Mouse (Mus musculus) left cerebral cortex, adult 18-20 months (tissue): ENCODE measurements around the gene Abraxas2. TPM values are rescaled to one million over a fixed set of nuclear protein-coding genes. Genes with fewer than 3 reads are reported as not detected.

Source experiments
- DNase-seq, 2 experiments: peaks; one replicate each; pipeline ENCODE4 v3.0.0; 2021 to 2022; ENCODE audit warnings: low spot score in 2 of 2, mixed read lengths in 1 of 2
- long read RNA-seq, 2 experiments: library from polyadenylated mRNA; stranded (forward); transcript quantifications; one replicate each; pipeline ENCODE4 v2.0.0; 2021
- total RNA-seq, 2 experiments: library from RNA; stranded (reverse); gene quantifications; 2 replicates each; pipeline ENCODE4 v1.2.3; 2021

Gene Abraxas2
- 10 to 100 TPM; 29.9 to 30.1 TPM for total RNA-seq
- long read RNA-seq, experiment 1, transcript Abraxas2-208 (1 exons, 1,778 nt): minor isoform, 8 of 57 reads
- long read RNA-seq, experiment 1, transcript Abraxas2-201 (9 exons, 2,892 nt): major isoform, 41 of 57 reads
- long read RNA-seq, experiment 1, partial matches to known transcripts: 4 of 57 reads
- long read RNA-seq, experiment 1, other reads (novel, unspliced or antisense): 3 of 57 reads
- long read RNA-seq, experiment 2, transcript Abraxas2-201 (9 exons, 2,892 nt): major isoform, 30 of 40 reads
- long read RNA-seq, experiment 2, partial matches to known transcripts: 2 of 40 reads
- long read RNA-seq, experiment 2, other reads (novel, unspliced or antisense): 3 of 40 reads

DNA sequence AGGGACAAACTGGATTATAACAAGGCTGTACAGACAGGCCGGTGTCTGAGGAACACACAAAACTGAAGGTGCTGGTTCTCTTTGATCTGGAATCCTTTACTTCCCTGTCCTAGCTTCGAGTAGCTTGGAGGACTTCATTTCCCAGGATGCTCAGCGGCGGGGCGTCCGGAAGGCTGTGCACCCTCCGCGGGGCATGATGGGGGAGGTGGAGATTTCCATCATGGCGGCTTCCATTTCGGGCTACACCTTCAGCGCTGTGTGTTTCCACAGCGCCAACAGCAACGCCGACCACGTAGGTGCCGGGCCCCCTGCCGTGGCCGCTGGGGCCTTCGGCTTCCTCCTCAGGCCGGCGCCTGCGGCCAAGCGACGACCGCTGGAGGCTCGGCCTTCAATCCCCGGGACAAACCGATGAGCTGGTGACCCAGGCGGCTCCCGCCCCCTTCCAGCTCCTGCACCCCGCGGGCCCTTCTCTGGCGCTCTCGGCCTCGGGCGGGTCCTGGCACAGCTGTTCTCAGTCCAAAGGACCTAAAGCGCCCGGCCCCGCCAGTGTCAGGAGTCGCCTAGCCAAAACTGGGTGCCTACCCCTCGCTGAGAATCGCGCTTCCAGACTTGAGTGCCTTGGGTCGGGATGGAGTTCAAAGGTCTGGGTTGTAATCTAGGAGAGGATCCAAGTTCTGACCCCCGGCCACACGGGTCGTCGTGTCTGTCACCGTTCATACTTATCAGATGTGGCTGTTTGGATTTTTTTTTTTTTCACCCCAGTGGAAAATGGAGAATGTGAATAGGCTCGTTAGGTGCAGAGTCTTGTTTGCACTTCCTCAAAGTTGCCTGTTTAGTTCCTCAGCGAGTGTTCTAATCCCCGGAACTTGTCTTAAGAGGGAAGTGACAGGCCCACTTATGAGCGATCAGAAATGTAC, at the start of gene Abraxas2:
Abraxas2 (plus strand) TSS at position 184 of the 917 bp plus-strand sequence.
- DNase-seq: peak; percentile 95

DNA sequence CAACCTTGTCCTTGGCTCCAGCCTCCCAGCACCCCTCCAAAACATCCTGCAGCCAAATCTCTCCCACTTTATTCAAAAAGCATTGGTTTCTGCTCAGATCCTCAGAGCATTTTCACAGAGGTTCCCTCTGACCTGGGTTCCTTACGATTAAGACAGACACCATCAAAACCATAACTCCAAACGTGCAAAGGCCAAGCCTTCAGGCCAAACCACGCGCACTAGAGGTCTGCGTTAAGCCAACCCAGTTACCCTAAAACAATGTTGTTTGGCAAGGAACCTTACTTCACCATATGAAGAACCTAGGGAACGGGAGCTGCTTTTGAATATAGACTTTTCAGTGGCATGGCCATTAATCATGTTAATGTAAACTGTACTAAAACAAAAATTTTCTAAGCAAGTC, 49.3 kb upstream of the Abraxas2 start:
- DNase-seq: no peak

DNA sequence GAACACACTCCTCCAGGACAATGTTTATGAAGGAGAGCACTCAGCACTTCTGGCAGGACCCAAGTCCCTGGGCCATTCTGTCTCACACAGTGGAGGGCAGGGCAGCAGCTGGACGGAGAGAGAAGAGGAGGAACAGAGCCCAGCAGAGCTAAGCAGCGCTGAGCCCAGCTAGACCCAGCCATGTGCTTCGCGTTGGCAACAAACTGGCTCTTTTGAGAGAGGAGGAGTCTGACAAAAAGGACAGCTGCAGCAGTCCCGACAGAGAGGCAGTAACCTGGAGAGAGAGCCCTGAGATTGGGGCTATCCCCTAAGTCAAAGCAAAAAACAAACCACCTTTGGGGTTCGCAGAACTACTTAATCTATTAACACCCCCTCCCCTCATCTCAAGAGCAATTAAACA, 48.7 kb upstream of the Abraxas2 start:
- DNase-seq: peak; percentile 61 to 72

DNA sequence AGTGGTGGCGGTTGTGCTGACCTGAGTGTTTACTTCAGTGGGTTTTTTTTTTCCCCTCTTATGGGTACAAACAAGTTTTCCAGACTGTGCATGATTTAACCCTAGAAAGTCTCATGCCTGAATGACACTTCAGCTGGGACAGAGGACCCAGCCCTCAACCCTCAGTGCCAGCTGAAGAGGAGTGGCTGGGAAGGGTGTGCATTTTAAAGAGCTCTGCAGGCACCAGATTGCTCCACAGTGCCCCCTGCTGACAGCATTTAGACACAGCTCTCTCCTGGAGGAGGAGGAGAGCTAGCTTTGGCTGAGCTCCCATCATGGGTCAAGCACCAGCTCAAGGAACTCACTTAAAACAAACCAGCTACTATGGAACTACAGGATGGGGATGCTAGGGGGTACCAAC, 48.1 kb upstream of the Abraxas2 start:
- DNase-seq: peak; percentile 93 to 98

DNA sequence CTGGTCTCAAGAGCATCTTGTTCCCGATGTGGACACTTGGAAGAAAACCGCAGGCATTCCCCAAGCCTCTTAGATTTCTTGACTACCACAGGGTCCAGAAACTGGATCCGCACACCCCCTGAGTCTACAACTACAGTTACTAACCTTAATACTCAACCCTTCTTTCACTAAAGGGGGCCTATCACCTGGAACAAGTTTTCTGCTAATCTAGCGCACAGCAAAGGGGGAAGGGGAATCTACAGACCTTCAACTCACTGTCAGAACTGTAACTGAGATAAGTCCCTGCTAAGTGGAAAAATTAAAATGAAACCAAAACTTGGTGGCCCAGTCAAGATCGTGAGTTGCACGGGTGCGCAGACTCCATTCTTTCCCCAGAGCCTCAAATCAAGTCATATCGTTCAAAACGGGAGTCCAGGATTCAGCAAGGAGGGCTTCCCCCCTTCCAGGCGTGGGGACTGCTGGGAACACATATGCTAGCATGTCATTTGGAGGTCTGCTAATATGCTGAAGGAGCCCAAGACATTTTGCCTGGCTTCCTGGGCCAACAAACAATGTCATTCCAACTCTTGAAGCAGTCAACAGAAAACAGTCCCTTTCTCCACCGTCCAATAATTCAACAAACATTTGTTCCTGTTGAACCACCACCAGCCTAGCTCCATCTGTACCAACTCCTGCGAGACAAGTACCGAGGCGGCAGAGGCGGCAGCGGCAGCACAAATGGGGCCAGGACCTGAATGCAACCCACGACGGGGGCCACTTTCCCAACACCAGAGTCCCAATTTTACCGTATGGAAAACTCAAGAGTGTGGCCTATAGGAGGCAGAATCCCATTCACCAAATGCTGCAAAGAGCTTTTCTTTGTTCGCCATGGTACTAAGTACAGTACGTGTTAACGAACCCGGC, 47.1 kb upstream of the Abraxas2 start:
- peak in 1 of 2 experiments; percentile 64 for DNase-seq

DNA sequence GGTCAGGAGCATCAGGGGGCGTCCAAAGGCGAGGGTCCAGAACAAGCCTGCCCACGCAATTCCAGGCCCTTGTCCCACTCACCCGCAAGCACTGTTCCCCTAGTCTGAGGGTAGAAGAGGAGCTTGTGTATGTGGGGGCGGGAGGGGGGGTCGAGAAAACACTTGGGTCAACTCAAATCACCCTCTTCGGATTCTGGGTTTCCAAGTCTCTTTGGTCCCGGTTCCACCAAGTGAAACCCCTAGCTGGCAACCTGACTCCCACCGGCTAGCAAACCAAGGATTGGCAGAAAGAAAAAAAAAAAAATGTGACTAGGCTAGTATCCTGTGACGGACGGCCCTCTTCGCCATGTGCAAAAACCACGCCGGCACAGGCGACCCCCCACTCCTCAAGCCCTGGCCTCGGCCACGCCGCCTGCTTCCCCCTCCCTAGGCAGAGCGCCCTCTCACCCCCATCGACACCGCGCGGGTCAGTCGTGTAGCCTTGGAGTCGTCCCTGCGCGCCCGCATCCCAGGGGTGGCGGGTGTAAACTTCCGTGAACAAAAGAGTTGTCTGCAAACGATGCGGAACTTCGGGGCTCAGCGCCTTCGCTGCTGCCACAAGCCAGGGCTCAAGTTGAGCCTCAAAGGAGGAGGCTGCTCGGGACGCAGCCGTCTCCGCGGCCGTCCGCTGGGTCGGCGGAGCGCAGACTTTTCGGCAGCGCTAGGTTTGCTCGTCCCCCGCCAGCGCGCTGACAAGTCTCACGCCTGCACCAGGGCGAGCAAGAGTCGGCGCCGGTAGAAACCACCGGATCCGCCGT, 46.2 kb upstream of the Abraxas2 start:
- peak in 1 of 2 experiments; percentile 49 for DNase-seq

DNA sequence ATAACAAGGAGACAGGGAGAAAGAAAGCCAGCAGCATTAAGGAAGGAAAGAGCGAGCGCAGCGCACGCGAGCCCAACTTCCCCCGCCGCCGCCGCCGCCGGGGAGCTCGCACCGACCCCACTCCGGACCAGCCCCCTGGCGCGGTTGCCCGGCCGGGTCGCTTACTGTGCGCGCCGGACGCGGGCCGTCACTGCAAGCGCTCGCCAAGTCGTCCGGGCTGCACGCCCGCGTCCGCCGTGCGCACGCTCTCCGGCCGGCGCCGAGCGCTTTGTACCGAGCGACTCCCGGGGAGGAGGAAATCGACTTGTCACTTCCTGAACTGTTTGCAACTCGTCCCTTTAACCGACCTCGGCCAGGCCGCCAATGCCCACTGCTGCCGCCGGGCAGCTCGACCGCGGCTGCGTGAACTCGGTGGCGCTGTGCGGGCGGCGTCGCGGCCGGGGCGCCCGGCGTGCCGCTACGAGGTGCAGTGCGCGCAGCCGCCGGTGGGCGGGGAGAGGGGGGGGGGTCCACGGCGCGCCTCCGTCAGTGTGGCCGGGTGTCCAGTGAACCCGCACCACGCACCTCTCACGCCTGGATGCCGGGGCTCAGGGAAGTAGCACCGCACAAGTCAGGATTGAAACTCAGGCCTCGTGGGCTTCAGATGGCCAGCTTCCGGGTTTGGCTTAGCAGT, 45.5 kb upstream of the Abraxas2 start, which contains the start of gene Fam53b:
Fam53b (minus strand) TSS at position 471 of the 673 bp plus-strand sequence.
- DNase-seq: peak; percentile 67 to 78

DNA sequence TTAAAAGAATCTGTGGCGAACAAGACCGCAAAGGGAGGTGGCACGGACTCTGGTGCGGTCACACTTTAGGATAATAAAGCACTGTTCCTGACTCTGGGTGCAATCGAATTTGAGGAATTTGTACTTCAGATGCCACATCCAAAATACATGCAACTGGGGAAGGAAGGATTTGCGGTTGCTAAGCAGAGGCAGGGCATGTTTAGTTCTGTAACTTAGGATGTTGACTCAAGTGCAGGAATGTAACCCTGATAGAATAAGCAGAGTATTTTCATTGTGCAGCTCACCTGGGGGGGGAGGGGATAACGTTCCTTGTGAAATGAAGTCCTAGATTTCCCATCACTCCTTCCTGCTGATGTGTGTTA, 45.0 kb upstream of the Abraxas2 start:
- DNase-seq: no peak

DNA sequence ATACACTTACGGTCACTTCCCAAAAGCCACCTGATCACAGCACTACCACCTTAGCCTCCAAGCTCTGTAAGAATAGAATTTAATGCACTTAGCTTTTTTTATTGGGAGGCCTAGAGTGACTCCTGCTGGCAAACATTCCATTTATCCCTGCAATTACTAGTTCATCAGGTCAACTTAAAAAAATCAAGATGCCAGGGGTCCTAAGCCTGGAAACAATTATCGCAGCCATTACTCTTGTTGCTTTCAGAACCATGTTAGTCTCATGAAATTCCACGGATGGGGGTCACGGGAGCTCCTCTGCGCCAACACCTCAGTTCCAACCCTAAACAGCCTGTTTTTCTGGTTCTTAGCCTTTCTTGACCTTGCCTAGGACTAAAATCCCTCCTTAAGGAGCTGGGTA, 43.9 kb upstream of the Abraxas2 start:
- DNase-seq: no peak

DNA sequence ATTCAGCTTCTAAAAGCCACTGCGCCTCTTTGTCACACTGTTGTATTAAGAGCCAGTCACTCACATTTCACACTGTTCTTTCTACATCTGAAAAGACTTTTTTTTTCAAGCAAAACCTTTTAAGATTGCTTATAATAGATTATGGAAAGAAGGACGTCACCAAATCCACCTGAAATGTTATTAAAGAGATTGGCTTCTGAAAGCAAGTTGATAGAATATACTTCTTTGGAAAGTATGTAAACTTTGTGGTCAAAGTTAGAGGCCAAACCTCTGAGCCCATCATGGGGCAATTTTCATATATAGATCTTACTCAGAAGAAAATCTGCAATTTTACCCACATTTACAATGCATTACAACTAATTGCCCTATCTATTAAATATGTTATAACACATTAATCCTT, 42.5 kb upstream of the Abraxas2 start:
- DNase-seq: no peak

DNA sequence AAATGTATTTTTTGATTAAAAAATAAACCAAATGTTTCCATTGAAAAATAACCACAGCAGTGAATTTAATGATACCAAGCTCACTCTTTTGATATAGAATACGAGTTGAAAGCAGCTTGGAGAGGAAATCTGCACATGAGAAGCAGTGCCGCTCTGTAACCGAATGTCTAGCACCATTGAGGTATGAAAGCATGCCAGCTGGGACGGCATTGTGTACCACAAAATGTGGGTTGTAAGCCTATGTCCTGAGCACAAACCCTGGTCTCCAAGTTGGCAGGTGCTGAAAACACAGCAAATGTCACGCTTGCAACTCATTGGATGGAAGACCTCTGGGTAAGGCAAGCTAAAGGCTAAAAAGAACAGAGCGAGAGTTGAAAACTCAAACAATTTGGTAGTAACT, 42.0 kb upstream of the Abraxas2 start:
- DNase-seq: no peak

DNA sequence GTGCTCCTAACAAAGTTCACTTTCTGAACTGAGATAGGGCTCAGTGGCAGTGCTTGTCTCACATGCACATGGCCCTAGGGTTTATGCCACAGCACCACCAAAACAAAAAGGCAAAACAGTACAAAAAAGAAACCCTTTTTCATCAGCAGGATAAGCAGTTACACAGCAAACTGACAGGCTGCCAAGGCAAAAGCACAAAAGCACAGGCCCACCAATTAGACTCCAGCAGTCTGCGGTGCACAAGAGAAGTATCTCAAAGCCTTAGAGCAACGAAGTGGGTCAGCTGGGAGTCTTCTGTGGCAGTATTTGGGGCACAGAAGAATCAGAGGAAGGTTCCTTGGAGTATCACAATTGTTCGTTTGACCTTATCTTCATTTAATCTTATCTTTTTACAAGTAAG, 38.3 kb upstream of the Abraxas2 start:
- DNase-seq: no peak

DNA sequence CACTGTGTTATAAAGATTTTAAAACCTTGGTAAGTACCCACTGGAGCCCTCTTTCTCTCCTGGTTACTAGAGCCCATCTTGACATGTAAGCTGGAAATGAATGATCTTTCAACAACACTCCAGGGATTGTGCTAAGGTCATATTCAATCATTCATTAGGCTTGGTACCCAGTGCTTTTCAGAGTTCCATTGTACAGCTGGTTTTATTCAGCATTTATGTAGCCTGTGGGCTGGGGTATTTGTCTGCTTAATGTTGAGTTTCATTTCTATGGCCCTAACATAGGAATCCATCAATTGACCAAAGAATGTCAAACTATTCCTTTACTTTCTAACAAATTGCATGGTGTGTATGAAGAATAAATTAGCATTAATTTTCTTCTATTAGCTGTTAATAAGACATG, 35.2 kb upstream of the Abraxas2 start:
- no peak for DNase-seq

DNA sequence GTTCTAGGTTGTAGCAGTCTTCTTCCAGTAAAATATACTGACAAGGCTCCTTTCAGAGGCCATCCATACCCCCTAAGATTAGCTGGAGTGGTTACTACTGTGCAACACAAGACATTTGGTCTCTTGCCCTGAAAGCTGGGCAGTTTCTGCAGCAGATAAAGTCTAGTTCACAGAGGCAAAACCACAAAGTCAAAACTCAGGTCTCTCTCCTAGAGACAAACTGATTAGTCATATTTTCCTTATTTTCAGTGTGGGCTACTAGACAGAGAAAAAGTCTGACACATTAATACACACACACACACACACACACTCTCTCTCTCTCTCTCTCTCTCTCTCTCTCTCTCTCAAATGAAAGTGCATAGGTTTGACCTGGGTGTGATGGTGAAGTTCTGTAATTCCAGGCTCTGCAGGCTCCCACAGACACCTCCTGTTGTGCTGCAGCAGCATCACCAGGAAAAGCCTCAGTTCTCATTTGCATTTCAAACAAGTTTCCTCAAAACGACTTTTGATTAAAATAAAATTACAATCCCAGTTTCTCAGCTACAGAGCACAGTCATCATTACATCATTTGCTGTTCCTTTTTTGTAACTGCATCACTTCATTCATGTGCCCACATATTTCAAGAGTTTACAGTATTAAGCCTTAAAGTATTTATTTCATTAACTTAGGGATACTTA, 34.5 kb upstream of the Abraxas2 start:
- DNase-seq: no peak

DNA sequence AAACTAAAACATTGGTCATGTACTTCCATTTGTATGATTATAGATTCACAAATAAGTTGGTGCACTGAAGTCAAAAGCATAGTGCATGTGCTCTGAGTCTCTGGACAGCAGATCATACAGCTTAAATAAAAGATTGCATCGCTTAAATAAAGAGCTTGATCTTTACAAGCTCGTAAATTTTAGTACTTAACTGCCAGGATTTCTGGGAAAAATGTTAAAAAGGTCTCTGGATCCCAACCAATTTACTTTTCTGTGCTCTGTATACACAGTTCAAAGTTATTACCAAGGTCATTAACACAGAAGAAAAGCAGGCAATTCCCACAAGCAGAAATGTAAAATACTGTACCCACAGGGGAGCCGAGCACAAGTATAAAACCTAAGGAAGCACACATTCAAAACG, 28.1 kb upstream of the Abraxas2 start:
- no peak for DNase-seq

DNA sequence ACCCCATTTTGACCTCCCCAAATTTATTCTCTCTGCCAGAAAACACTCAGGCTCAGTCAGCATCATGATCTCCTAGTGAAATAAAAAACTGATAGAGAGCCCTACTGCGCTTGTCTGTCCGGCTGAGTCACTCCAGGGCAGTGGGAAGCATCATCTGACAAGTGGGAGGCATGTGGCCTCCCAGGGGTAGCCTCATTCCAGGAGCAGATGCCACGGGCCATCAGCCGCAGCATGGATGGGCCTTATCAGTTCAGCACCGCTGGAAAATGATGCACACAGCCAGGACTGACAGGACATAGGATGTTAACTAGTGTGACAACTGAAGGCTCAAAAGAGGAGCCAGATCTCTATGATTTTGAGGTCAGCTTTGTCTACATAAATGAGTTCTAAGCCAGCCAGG, 17.7 kb upstream of the Abraxas2 start:
- no peak for DNase-seq

DNA sequence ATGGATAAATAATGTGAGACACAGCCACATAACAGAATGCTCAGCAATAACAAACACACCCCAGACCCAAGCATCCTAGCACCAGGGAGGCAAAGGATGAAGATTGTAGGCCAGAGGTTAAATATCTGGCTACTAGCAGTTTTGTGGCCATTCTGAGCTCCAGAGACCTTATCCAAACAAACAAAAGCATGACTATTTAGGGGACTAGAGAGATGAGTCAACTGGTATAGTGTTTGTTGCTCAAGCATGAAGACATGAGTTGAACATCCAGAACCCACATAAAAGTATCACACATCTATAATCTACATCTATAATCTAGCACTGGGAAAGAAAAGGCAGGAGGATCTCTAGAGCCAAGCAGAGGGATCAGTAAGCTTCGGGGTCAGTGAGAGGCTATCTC, 16.6 kb upstream of the Abraxas2 start:
- DNase-seq: no peak

DNA sequence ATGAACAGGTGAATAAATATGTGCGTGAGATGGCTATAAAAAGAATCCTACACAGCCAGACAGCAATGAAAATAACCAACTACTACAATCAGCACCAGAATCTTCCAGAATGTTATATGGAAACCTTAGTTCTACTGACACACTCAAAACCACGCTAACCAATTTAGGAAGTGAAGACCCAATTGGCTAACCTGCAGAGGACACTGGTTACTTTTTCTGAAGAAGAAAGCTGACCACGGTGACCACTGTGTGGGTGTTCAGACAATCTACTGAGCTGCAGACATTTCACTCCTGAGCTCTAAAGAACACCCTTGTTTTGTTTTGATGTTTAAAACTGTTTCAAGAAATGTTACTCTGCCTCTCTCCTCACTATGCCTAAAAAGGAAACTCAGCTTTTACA, 15.9 kb upstream of the Abraxas2 start:
- no peak for DNase-seq

DNA sequence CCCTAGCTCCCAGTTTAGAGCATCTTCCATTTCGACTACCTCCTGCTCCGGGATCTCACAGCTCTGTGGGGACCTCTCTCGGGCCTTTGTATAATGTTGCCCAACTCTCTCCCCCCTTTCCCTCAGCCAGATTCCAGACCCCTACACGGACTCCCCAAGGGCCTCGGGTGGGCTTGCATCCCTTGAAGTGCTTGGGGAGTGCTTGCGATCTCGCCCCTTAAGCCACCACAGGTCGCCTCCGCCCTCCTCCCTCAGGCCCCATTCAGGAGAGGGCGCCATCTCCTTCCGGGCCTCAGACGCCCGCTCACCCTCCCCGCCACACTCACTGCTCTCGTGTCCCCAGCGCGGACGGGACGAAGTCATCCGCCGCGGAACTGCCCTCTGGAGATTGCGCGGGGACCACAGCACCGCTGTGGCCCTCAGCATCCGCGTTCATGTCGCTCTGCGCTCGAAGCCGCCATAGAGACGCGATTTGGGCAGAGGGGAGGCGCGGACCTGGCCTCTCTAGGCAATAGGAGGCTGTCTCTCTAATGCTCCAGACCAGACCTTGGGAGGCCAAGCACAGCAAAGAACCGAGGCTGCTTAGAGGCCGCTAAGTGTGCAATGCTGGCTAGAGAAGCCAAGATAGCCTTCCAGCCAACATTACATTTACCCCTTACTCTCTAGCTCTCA, 6.7 kb upstream of the Abraxas2 start, which contains the start of gene Eef1akmt2:
Eef1akmt2 (minus strand) TSS at position 501 of the 672 bp plus-strand sequence.
- peak; percentile 78 to 83 for DNase-seq
